Mouse (Mus musculus): ENCODE measurements at regions not wholly inside any gene's neighbourhood (a gene's known extent, or its start where the extent isn't known, plus 50 kb on each side); places are given as distances from the start of the nearest gene placed in this dataset.

DNA sequence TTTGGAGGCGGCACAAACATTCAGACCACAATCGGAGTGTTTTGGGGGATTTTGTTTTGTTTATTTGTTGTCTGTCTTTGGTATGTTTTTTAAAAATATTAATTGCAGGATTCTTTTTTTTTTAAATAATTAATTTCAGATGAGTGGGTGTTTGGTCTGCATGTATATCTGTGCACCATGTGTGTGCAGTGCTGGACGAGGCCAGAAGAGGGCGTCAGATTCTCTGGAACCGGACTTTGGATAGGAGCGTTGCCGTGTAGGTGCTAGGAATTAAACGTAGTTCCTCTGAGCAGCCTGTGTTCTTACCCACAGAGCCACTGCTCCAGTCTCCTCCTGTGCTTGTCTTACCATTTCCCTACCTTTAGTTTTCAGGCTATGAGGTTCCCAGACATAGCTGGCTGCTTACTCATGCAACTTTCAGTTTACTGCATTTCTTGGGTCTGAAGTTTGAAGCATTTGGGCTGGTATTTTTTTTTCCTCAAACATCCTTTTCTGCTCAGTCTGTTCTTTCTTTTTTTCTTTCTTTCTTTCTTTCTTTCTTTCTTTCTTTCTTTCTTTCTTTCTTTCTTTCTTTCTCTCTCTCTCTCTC, 95.4 kb upstream of the Arhgap5 start:
- TF ChIP-seq CTCF (IDR thresholded peaks at IDR 0.05 in 2 of 3, conservative IDR thresholded peaks at IDR 0.05 in 1 of 3; ENCODE audit: control insufficient read depth in 1 of 3, insufficient read depth in 1 of 3, low read depth in 2 of 3, low read length in 3 of 3, poor library complexity in 1 of 3, severe bottlenecking in 1 of 3) (peak in 2 of 3 experiments; percentile 26 to 42; a peak in 3 of 6 replicates), E2F4 (IDR thresholded peaks at IDR 0.05; ENCODE audit: borderline replicate concordance, low read depth, low read length) (no peak), MAX (IDR thresholded peaks at IDR 0.05; ENCODE audit: low read length) (no peak), TBP (IDR thresholded peaks at IDR 0.05; ENCODE audit: low read depth, low read length) (no peak), MAFK (IDR thresholded peaks at IDR 0.05; ENCODE audit: borderline replicate concordance, low read depth, low read length) (no peak), JUND (IDR thresholded peaks at IDR 0.05; ENCODE audit: low read depth, low read length) (no peak), GATA1 (IDR thresholded peaks at IDR 0.05; ENCODE audit: low read depth, low read length) (no peak), POLR2A (IDR thresholded peaks at IDR 0.05; ENCODE audit: control insufficient read depth in 1 of 2, insufficient read depth in 1 of 2, low read depth in 1 of 2, low read length in 2 of 2, poor library complexity in 1 of 2) (no peak), GABPA (IDR thresholded peaks at IDR 0.05; ENCODE audit: low read depth, low read length) (no peak), KAT2A (conservative IDR thresholded peaks at IDR 0.05; ENCODE audit: low read depth, low read length) (no peak), EP300 (IDR thresholded peaks at IDR 0.05; ENCODE audit: low read depth in 1 of 2, low read length in 2 of 2) (no peak), MXI1 (IDR thresholded peaks at IDR 0.05; ENCODE audit: low read depth, low read length) (no peak)
